Mouse (Mus musculus) kidney, adult 8-10 months (tissue): ENCODE results near the gene Gatd1.
A peak's percentile ranks its signal among the peaks of the same experiment; 100 is the strongest.

Source experiments
- DNase-seq, 2 experiments: peaks; one replicate each; pipeline ENCODE4 v3.0.0; 2022

Gene Gatd1

DNA sequence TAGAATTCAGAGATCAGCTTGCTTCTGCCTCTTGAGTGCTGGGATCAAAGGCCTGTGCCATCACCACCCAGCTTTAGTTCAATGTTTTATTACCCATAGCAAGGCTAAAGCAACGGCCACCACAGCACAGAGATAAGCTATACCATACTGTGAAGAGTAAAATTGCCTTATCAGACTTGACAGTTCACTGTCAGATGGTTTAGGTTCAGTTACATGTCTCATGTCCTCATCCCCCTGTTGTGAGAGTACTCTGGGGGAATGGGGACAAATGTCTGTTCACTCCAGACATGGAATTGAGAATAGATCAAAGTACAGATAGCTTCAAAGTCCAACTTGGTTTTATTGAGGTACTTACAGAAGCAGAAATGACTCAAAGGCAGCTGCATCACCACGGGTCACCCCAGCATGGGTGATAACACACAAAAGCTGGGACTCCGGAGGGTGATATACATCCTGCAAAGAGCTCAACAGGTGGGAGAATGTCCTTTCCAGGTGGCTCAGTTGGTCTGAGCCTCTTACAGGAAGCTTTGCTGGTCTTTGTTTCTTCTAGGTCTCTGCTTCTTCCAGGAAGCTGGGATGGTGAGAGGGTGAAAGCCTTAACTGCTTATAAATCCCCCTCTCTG is 25.3 kb downstream of the Gatd1 start:
- no peak for DNase-seq

GRCm38 (mm10) chr7:141387807-141388486 is 26.0 kb downstream of the Gatd1 start:
- DNase-seq: no peak

DNA sequence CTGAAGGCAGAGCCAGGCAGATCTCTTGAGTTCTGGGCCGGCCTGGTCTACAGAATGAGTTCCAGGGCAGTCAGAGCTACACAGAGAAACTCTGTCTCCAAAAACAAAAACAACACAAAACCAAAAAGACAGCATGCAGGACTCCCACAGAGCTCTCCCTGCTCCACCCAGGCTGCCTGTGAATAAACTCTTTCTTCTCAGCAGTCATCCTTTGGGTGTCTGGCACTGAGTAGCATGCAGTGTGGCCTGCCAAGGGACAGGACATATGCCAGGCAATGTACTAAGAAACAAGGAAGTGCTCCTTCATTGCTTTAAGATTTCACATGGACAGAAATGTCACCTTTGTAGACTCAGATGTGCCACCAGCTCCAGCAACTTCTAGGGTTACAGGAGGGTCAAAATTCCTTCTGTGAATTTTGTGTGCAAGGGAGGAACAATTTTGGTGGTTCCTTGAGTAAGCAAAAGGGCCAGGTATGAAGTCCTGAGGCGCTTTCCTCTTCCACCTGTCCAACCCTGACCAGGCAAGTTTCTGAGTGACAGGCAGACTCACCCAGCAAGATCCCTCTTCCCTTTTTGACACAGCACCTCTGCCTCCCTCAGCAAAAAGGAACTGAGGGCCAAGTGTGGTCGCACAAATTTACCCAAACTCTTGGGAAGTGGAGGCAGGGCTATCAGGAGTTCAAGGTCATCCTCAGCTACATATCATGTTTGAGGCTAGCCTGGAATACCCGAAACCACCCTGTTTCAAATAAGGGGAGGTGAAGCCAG is 32.7 kb downstream of the Gatd1 start:
- DNase-seq: no peak

GRCm38 (mm10) chr7:141379584-141379983 is 34.4 kb downstream of the Gatd1 start:
- DNase-seq: no peak

GRCm38 (mm10) chr7:141374399-141374798 is 39.5 kb downstream of the Gatd1 start:
- DNase-seq: no peak

DNA sequence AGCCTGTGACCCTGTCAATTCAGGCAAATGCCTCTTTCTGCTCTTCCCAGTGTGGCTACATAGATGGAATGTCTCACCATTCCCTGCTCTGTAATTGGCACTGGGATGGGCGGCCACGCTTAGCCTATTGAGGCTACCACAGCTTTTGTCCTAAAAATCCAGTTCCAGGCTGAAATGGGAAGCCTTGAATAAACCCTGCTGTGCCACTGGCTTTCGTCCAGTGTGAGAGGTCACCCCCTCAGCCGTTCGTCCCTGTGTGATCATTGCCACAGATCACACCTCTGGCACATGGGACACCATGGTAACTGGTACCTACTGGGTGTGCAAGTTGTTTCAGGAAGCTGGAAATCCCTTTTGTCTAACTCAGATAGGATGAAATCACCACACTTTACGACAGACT is 40.3 kb downstream of the Gatd1 start:
- DNase-seq: no peak

- no peak for DNase-seq
These were observed 41.9 kb downstream of the Gatd1 start for GRCm38 (mm10) chr7:141371942-141372595.

DNA sequence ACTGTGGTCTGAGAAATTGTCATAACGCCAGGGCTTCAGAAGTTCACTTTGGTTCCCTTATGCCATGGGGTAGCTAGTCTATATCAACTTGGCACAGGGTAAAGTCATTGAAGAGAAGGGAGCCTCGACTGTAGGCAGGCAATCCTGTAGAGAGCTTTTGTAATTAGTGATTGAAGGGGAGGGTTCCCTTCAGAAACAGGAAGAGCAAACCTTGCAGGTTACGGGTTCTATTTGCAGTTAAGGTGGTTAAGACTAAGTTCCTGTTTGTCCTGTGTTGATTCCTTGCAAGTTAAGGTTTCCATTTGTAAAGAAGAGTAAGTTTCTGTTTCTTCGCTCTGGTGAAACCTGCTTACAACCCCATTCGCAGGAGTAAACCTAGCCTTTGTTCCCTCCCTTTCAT is 44.0 kb downstream of the Gatd1 start:
- no peak for DNase-seq

DNA sequence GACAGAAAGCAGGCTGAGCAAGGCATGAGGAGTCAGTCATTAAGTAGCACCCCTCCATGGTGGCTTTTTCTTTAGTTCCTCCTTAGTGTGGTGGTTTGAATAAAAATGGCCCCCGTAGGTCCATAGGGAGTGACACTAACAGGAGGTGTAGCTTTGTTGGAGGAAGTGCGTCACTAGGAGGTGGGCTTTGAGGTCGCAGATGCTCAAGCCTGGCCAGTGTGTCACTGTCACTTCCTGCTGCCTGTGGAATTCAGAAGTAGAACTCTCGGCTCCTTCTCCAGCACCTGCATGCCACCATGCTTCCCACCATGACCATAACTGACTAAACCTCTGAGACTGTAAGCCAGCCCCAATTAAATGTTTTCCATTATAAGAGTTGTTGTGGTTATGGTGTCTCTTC is 46.6 kb downstream of the Gatd1 start:
- DNase-seq: no peak

DNA sequence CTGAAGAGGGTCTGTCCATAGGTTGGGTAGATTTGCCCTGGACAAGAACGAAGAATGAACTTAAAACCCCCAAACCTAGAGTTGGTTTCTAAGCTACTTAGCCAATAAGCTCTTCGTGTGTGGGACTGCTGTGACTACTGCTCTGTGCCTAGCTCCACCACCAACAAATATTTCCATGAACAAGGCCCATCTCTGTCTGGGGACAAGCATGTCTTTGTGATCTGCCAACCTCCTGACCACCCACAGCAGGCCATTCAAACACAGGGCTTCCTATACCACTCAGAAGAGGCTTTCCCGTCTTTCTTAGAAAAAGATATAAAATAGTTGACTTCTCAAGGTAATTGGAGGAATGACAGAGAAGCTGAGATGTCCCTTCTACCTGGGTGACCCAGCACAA is 48.9 kb downstream of the Gatd1 start:
- no peak for DNase-seq

- no peak for DNase-seq
These were observed 49.4 kb downstream of the Gatd1 start for GRCm38 (mm10) chr7:141364349-141365048.

DNA sequence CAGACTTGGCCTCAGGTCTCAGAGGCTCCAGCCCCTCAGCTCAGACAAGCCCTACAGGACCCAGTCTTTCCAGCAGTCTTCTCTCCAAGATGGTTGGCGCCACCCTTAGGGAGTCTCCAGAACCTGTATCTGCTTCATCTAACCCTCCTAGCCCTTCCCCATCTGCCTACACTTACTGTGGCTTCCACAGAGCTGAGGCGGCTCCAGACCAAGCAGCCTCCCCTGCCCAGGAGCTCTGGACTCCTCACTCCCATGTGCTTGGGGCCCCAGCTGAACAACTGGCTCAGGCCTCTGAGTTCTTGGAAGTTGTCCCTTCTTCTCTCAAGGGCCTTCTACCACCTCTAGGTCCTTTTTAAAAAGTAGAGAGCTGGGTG is 50.2 kb downstream of the Gatd1 start:
- DNase-seq: no peak

- DNase-seq: peak; percentile 66 to 82
These were observed 50.7 kb downstream of the Gatd1 start for GRCm38 (mm10) chr7:141363106-141363751.

DNA sequence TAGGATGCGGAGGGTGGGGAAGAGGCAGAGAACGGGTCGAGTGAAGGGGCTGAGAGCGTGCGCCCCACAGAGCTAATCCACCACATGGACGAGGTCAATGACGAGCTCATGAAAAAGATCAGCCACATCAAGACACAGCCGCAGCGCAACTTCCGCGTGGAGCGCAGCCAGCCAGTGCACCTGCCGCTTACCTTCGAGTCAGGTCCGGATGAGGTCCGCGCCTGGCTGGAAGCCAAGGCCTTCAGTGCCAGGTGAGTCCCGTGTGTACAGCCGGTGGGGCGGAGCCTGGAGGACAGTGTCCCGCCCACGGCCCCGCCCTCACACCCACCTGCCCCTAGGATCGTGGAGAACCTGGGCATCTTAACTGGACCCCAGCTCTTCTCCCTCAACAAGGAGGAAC is 52.4 kb downstream of the Gatd1 start:
- DNase-seq: peak in 1 of 2 experiments; percentile 47
